Mouse (Mus musculus) lung, postnatal 4 days (tissue): ENCODE data around the gene Safb2.

Experiments
- DNase-seq, 2 experiments: peaks; one replicate each; pipeline ENCODE4 v3.0.0; 2021

Gene Safb2

GRCm38 (mm10) chr17:56559386-56559785 lies 25.0 kb downstream of the Safb2 start:
- DNase-seq = no peak

GRCm38 (mm10) chr17:56558448-56558847 lies 25.9 kb downstream of the Safb2 start:
- peak; percentile 64 to 75 for DNase-seq

GRCm38 (mm10) chr17:56554122-56554551 lies 30.2 kb downstream of the Safb2 start, which contains the start of gene Gm20219:
Gm20219 (minus strand) TSS chr17:56554387.
- DNase-seq = peak; percentile 66 to 84

- DNase-seq = peak; percentile 57 to 80
Observed at GRCm38 (mm10) chr17:56552781-56553363, 31.5 kb downstream of the Safb2 start.

- peak in 1 of 2 experiments; percentile 17 for DNase-seq
Observed at GRCm38 (mm10) chr17:56551841-56552581, 32.4 kb downstream of the Safb2 start.

GRCm38 (mm10) chr17:56550784-56551475 lies 33.5 kb downstream of the Safb2 start:
- DNase-seq = peak in 1 of 2 experiments; percentile 51

GRCm38 (mm10) chr17:56548605-56549105 lies 35.7 kb downstream of the Safb2 start:
- peak in 1 of 2 experiments; percentile 8 for DNase-seq

- DNase-seq = peak in 1 of 2 experiments; percentile 13
Observed at GRCm38 (mm10) chr17:56547846-56548604, 36.4 kb downstream of the Safb2 start.

- peak in 1 of 2 experiments; percentile 13 for DNase-seq
Observed at GRCm38 (mm10) chr17:56547116-56547845, 37.1 kb downstream of the Safb2 start.

- peak in 1 of 2 experiments; percentile 11 for DNase-seq
Observed at GRCm38 (mm10) chr17:56546576-56546975, 37.8 kb downstream of the Safb2 start.

GRCm38 (mm10) chr17:56545945-56546344 lies 38.4 kb downstream of the Safb2 start:
- DNase-seq = peak in 1 of 2 experiments; percentile 14

- peak in 1 of 2 experiments; percentile 11 for DNase-seq
Observed at GRCm38 (mm10) chr17:56544699-56545387, 39.5 kb downstream of the Safb2 start.

- DNase-seq = peak in 1 of 2 experiments; percentile 5
Observed at GRCm38 (mm10) chr17:56543684-56544224, 40.6 kb downstream of the Safb2 start.

GRCm38 (mm10) chr17:56542736-56543135 lies 41.6 kb downstream of the Safb2 start:
- DNase-seq = peak in 1 of 2 experiments; percentile 11

GRCm38 (mm10) chr17:56540562-56540975 lies 43.8 kb downstream of the Safb2 start:
- peak in 1 of 2 experiments; percentile 23 for DNase-seq

GRCm38 (mm10) chr17:56537912-56538311 lies 46.5 kb downstream of the Safb2 start:
- peak in 1 of 2 experiments; percentile 36 for DNase-seq

- DNase-seq = peak in 1 of 2 experiments; percentile 4
Observed at GRCm38 (mm10) chr17:56536874-56537273, 47.5 kb downstream of the Safb2 start.

GRCm38 (mm10) chr17:56536192-56536591 lies 48.2 kb downstream of the Safb2 start:
- DNase-seq = peak in 1 of 2 experiments; percentile 14

- no peak for DNase-seq
Observed at GRCm38 (mm10) chr17:56524943-56525342, 59.4 kb downstream of the Safb2 start.

- DNase-seq = no peak
Observed at GRCm38 (mm10) chr17:56522744-56523143, 61.6 kb downstream of the Safb2 start.
